Mouse (Mus musculus) brain, embryonic 18.5 days (tissue): ENCODE measurements around the gene Rp9.
"Not testable (repeated sequence)": the region's sequence is repeated elsewhere in the genome, so short reads cannot be mapped to it uniquely, and the experiment has no call there.

Experiments used
- DNase-seq: peaks from one replicate; pipeline ENCODE4 v3.0.0-alpha.2; 2012; ENCODE audit warnings: low read depth, low spot score

Rp9 gene

DNA sequence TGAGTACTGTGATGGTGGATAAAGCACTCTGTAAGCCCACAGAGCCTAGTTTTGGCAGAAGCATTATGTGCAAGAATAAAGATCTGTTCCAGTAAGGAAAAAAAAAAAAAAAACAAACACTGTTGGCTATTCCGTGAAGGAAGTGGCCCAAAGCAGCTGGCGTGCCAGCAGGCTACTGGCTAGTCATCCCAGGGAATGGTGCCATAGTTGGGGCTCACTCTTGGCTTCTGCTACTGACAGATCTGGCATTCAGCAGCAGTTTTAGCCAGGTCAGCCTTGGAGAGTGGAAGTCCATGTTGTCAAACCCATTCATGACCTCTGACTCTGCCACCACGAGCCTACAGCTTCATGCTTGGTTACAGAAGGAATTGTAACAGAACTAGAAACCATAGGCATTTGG, 7.6 kb downstream of the Rp9 start:
- DNase-seq: no peak

DNA sequence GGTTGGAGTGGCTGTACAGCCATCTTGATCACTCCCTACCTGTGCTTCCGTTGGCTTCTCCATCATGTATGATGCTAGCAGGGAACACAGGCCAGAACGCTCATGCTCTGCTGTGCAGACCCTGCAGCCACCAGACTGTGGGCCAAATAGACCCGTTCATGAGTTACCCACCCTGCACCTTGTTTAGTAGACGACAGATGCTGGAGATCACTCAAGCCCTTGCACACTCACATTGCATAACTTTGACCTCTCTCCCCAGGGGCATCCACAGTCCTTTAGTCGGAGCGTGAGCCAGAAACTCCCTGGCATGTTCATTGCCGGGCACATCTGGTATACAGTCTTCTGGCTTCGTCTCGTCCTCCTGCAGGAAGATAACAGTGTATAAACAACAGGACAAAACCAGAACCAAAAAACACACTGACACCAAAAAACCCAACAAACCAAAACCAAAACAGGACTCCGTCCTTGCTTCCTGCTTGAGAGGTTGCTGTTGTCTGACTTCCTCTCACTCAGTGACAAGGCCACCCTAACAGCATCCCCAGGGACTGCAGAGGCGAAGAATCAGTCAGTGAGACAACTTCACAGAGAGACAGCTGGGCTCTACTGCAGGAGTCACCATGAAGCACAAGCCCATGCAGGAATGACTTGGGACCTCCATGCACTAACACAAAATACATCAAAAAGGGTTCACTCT, 12.3 kb downstream of the Rp9 start:
- no peak for DNase-seq

DNA sequence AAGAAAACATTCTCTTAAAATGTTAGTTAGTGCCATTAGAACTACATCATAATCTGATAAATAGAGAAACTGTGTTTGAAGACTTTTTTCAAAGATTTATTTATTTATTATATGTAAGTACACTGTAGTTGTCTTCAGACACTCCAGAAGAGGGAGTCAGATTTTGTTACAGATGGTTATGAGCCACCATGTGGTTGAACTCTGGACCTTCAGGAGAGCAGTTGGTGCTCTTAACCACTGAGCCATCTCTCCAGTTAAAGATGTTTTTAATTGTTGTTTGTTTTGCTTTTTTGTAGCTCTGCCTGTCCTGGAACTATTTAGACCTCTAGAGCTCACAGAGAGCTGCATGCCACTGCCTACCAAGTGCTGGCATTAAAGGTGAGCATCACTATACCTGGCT, 14.5 kb downstream of the Rp9 start:
- DNase-seq: no peak

DNA sequence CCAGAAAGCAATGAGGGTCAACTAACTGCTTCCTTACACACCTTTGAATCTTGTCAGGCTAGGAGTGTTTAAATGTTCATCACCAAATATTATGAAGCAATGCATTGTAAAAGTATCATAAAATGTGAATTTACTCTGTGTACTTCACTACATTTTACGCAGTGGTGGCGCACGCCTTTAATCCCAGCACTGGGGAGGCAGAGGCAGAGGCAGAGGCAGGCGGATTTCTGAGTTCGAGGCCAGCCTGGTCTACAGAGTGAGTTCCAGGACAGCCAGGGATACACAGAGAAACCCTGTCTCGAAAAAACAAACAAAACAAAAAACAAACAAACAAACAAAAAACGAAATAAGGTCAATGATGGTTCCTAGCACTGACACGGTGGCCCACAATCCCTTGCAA, 15.6 kb downstream of the Rp9 start, which contains the start of gene Gm17545:
TSS of gene Gm17545 (plus strand) at position 301 of the 400 bp plus-strand sequence.
- not testable (repeated sequence) for DNase-seq

DNA sequence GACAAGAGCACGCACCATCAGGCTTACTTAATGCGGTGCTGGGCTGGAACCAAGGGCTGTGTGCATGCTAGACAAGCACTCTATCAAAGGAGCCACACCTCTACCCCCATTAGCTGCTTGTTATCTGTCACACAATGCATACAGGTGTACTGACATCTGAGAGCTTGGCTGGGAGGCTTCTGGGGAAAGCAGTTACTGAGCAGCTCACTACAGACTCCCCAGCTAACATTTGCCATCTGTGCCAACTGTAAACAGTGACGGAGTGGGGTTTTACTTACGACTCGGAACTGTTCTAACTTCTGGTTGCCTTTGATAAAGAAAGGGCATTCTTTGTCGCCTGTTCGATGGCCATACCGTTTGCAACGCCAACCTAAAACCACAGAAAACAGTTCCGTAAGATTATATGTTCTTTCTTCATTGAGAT, 16.0 kb downstream of the Rp9 start:
- DNase-seq: no peak

DNA sequence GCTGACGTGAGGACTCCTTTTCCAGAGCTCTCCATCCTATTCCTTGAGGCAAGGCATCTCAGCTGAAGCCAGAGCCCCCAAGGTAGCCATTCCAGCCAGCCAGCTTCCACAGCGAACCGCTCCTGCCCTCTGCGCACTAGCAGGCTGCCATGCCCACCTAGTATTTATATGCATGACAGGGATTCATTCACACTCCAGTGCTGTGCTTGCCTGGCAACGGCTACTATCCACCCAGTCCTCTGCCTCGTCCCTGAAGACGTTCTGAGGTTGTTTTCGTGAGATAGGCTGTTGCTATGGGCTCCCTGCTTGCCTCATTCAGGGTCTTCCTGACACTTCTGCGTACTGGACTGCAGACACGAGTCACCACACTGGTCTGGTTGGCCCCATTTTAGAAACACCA, 16.8 kb downstream of the Rp9 start:
- no peak for DNase-seq

DNA sequence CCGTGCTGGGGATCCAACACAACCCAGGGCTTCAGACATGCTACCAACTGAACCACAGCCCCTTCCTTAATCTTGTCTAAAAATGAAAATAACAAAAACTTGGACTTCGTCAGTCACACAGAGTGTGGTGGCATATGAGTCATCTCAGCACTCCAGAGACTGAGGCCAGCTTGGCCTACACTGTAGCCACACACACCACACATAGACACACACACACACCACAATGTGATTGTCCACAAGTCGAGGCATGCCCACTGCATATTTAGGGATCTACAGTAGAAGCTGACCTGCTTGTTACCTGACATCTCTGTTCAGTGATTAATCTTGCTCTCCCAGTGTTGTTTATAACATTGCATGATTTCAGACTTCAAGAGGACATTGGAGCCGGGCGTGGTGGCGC, 20.3 kb downstream of the Rp9 start:
- DNase-seq: no peak

DNA sequence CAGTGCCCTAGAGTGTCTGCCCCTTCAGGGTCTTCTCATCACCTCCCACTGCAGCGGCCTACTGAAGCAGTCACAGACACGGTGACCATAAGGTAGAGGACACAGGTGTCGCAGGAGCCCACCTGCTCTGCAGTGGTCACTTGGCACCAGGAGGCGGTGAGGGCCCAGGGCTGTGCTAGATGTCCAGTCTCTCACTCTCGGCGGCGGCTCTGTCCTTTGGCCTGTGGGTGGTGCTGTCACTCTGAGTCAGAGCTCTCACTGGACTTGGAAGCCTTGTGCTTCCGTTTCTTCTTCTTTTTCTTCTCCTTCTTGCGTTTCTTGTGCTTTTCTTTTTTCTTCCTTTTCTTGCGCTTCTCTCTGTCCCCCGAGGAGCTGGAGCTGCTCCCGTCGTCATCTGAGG, 21.1 kb downstream of the Rp9 start:
- no peak for DNase-seq

DNA sequence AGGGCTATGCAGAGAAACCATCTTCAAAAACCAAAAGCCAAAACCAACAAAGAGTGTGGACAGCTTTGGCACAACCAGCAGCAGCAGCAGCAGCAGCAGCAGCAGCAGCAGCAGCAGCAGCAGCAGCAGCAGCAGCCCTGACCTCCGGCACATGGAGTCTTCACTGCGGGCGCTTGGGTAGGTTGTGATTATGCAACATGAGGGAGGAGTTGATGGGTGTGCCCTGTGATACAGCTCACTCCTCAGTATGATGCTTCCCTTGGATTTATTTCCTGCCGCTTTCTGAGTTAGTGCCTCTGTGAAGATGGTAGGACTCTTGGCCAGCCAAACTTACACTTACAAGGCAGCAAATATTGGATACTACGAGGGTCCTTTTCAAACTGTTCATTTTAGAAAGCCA, 22.3 kb downstream of the Rp9 start:
- DNase-seq: no peak

DNA sequence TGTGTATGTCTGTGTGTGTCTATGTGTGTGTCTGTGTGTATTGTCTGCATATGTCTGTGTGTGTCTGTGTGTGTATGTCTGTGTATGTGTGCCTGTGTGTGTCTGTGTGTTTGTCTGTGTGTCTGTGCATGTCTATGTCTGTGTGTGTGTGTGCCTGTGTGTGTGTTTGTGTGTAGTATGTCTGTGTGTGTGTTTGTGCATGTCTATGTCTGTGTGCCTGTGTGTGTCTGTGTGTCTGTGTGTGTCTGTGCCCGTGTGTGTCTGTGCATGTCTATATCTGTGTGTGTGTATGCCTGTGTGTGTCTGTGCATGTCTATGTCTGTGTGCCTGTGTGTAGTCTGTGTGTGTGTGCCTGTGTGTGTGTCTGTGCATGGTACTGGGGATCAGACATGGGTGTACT, 24.4 kb downstream of the Rp9 start:
- no peak for DNase-seq

DNA sequence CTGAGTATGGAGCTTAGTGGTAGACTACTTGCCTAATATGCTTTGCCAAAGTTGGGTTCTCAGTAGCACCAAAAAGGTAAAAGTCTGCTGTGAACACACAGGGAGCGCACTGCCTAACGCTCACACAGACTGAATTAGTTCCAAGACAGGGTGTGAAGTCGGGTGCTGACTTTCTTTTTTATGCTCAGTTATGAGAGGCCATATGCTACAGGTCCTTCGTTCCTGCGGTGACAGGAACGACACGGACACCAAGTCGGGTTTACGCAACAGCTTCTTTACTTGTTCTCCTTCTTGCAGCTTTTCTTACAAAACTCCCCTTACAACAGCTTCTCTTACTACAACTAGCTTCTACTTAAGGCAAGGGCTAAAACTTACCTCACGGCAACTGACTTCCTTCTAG, 26.4 kb downstream of the Rp9 start:
- no peak for DNase-seq

DNA sequence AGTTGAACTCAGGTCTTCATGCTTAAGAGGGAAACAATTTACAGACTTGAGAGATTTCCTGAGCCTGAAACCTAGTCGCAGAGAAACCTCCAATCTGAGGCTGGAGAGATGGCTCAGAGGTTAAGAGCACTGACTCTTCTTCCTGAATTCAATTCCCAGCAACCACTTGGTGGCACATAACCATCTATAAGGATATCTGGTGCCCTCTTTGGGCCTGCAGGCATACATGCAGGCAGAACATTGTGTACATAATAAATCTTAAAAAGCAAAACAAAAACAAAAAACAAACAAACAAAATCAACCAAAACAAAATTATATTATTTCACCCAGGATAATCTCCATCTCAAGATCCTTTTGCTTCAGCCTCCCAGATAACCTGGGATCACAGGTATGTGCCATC, 30.7 kb downstream of the Rp9 start:
- DNase-seq: no peak

DNA sequence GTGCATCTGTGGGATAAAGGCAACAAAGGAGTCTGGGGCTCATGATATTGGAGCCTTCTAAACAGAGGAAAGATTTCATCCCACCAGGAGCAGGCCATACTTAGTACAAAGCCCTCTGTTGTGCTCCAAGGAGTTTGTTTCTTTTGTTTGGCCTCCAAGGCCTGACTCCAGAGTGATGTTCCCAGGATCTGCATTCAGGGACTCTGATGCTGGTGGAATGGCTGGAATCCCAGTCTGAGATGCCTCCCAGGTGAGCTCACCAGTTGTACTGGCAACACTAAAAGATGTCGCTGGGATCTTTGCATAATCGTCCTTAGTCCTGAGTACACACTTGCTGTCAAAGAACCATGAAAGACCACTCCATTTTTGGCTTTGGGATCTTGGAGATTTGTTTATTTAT, 35.4 kb downstream of the Rp9 start:
- no peak for DNase-seq

DNA sequence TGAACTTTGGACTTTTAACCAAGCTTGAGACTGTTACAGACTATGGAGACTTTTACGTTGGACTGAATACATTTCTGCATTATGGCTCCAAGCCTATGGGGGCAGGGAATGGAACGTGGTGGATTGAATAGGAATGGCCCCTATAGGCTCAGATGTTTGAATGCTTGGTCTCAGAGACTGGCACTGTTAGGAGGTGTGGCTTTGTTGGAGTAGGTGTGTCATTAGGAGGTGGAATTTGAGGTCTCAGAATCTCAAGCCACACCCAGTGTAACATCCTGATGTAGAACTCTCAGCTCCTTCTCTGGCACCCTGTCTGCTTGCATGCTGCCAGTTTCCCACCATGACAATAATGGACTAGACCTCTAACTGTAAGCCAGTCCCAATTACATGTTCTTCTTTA, 36.3 kb downstream of the Rp9 start:
- no peak for DNase-seq

DNA sequence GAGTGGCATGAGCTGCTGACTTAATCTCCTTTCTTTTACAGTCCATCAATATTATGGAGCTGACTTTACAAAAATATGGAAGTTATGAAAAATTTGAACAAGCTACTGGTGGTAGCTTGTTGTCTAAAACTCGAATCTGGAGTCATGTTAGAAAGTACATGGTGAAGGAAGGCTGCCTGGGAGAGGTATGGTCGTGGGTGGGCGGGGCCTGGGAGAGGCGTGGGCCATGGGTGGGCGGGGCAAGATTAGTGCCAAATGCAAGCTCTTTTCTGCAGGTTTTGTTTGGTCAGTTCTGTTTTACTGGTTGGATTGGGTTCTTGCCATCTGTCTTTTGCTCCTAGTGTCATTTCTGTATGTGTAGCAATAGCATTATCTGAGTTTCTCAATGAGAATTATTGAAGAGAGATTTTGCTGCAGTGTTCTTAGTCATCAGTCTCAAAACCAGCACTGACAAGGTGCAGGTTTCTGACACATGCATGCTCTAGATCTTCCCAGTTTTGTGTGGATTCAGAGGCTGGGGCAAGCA, 39.2 kb downstream of the Rp9 start:
- no peak for DNase-seq

DNA sequence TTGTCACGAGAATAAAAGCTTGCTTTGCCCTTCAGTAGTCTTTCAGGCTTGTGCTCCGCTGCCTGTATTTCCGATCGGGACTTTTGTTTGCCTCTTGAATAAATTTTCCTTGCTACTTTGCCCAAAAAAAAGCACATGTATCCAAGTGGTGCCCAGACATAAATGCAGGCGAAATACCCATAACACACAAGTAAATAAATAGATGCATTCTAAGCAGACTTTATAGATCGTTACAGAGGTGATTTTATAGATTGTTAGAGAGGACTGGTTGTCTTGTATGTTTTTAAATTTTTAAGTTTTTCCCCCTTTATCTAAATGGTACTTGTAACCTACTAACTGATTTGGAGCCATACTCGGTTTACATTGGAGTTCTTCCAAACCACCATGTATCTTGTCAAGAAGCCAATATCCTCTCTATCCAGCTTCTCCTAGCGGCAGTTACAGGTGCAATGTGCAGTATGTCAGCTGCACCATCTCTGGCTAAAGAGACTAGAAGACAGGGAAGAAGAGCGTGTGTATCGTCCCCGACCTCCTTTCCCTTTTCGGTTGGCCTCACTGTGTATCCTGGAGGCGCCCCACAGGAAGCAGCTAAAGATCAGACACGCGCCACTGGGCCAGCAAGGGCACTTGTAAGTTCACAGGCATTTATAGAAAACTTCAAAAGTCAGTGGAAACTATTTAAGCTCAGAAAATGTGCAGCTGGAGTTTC, 39.9 kb downstream of the Rp9 start:
- no peak for DNase-seq

DNA sequence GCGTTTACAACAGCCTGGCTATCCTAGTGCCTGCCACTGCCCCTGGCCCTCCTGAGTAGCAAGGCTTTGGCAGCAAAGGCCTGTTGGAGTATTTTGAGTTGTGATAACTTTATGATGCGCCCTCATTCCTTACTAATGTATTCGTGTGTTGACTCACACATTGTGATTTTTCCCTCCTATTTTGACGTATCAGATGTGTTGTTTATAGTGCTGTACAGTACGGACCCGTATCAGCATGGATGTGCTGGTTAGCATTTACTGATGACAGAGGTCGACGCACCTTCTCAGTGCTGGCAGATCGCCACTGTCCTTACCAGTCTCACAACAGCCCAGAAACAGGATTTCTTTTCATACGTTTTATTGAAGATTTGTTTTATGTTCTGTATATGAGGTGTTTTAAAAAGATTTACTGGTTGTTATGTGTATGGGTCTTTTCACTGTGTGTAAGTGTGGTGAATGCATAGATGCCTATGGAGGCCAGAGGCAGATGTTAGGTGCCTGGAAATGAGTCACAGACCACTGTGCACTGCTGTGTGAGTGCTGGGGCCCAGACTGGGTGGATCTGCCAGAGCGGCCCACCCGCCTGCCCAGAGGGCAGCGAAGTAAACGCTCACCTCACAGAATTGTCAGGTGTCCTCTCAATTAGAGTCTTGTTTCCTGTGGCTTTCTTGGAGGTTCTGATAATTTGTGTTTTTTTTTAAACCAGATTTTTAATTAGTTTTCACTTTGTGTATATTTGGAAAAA, 40.7 kb downstream of the Rp9 start:
- no peak for DNase-seq

DNA sequence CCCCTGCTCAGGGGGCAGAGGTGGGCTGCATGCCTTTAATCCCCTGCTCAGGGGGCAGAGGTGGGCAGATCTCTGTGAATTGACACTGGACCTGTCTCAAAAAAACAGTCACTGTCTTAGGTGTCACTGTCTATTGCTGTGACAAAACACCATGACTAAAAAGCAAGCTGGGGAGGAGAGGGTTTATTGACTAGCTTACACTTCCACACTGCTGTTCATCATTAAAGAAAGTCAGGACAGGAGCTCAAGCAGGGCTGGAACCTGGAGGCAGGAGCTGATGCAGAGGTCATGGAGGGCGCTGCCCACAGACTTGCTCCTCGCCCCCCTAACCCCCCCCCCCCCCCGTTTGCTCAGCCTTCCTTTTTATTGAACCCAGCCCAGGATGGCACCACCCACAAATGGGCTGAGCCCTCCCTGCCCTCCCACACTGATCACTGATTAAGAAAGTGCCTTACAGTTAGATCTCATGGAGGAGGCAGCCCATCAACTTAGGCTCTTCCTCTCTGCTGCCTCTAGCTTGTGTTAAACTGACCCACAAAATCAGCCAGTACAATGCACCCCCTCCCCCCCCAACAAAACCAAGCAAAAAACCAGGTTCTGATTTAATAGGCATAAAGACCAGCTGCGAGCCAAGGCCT, 41.4 kb downstream of the Rp9 start:
- DNase-seq: no peak

DNA sequence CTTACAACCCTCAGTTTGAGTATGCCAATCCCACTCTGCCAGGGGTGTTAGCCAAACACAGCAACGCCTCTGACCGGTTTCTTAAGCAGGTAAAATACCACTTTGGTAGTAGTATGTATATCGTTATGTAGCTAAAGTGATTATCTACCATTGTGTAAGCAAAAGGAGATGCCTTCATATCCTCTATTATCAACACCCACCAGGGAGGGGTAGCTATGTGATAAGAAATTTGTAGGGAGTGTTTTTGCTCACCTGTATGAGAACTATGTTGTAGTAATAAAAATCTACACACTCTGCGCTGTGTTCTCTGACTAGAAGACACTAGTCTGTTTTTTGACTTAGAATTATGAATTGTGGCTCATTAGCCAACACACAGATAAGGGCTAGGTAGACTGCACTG, 44.8 kb downstream of the Rp9 start:
- no peak for DNase-seq

DNA sequence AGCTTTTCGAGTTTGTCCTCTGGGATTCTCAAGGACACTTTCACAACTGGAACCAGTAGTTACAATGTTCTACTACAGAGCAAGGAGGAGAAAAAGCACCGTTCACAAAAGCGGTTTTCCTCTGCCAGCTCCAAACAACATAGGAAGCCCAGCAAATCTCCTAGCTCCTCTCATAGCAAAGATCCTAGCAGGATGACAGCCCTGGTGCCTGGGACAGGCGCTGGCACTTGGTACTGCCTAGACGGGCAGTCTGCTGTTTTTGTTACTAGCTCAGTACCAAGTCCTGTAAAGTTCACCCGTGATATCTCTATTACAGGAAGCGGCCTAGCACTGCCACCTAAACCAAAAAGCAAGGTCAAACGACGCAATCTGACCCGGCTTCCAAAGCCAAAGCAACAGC, 45.3 kb downstream of the Rp9 start:
- no peak for DNase-seq

DNA sequence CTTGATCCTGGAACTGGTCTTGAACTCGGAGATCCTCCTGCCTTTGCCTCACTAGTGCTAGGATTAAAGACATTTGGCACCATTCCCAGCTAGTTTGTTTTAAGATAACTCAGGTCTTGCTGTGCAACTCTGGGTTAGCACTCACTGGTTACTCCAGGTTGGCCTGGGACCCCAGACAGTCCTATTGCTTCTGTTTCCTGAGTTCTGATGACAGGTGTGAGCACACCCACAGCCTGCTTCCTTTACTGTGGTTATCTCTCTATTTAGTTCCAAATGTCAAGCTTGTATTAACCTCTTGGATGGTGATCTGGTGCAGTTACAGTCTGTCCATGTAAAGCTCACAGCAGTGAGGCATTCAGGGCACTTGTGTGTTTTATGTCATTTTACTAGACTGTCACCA, 46.0 kb downstream of the Rp9 start:
- DNase-seq: no peak

DNA sequence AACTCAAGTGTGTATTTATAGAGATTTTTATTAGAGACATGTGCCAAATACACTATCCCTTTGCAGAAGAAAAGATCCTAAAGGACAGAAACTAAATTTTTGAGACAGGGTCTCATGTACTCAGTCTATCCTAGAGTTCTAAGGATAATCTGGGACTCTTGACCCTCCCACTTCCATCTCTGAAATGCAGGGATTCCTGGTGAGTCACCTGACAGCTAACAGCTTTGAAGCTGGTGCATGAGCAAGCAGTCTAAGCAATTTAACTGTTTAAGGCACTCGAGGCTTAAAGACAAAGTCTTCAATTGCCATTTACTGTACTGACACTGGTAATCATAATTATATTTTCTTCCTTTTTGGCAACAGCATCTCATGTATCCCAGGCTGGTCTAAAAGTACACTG, 47.0 kb downstream of the Rp9 start:
- DNase-seq: no peak
